Mouse (Mus musculus) common myeloid progenitor, adult 5-6 weeks (primary cell): Measurements from ENCODE around the gene Per1. TPM values are rescaled to one million over a fixed set of nuclear protein-coding genes. Genes with fewer than 3 reads are reported as not detected.
A peak's percentile ranks its signal among the peaks of the same experiment; 100 is the strongest.

Experiments used
- ATAC-seq: replicated peaks from 2 replicates; pipeline ENCODE4 v1.8.0; 2016; ENCODE audit warnings: low read depth, mild to moderate bottlenecking, moderate TSS enrichment, inconsistent platforms; ENCODE audit not compliant: poor library complexity, severe bottlenecking
- total RNA-seq: library from RNA; stranded (forward); fragments of 200-1000, 187-1606 nt; gene quantifications from 2 replicates; pipeline ENCODE4 v1.2.3, GENCODE M21; 2017

The Per1 gene
- total RNA-seq, 1 experiment from 2014 or later: 16.9 TPM

- ATAC-seq: peak; percentile 61
Observed at GRCm38 (mm10) chr11:69110319-69111046, 15.5 kb downstream of the Per1 start.

DNA sequence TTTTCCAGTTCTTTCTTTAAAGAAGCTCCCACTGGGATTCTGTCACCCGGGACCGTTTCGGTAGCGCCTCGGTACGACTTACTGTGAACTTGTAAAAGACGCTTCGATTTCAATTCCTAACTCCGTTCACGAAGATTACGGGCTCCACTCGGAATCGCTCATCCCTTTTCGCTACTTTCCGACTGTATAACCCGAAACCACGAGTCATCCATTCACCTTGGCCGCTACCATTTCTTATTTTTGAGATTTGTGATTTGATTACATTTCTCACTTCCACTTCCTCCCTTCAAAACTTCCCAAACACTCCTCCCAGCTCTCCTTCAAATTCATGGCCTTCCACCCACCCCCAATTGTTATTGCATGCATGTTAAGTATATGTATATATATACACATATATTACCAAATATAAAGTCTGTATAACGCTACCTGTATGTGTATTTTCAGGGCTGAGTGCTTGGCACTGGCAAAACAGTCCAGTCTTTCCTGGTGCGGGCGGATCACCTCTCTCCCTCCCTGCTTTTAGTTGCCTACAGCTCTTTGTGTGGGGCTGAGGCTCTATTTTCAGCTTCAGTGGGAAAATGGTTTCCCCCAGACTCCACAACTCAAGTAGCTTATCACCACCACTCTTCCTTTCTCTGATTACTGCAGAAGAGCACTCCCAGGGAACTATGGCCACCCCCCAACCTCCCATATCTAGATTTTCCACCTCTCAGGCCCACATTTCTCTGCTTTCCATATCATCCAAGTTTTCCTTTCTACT is 16.2 kb downstream of the Per1 start:
- 0 out of 2 replicates have a peak, but pooled peaks have one; percentile 6 for ATAC-seq

DNA sequence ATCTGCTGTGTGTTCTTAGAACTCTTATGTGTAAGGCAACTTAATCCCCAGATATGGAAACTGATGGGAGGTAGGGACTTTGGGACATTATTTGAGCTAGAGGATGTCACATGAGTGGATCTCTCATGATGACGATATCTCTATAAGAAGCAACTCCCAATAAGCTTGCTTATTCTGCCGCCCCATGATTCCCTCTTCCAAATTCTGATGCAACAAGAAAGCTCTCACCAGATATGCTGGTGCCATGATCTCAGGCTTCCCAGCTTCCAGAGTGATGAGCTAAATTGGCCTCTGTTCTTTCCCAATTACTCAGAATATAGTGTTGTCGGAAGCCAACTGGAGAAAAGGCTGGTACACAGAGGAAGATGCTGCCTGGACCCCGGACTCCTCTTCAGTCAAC is 16.8 kb downstream of the Per1 start:
- no peak for ATAC-seq

DNA sequence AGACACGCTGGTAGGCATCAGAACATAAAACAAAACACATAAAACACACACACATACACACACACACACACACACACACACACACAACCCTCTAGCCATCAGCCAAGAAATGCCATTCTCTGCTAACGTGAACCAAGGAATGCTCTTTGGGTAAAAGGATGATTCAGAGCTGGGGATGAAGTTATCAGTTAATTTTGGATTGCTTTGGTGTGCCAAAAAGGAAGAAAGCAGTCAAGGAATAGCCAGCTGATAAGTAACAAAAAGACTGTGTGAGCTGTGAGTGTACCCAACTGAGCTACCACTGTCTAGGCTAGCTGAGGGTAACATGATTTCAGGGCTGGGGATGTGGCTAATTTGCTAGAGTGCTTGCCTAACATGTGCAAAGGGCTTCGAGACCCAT is 19.0 kb downstream of the Per1 start:
- ATAC-seq: no peak

GRCm38 (mm10) chr11:69114621-69115020 is 19.6 kb downstream of the Per1 start:
- no peak for ATAC-seq

GRCm38 (mm10) chr11:69116843-69117242 is 21.8 kb downstream of the Per1 start:
- no peak for ATAC-seq

DNA sequence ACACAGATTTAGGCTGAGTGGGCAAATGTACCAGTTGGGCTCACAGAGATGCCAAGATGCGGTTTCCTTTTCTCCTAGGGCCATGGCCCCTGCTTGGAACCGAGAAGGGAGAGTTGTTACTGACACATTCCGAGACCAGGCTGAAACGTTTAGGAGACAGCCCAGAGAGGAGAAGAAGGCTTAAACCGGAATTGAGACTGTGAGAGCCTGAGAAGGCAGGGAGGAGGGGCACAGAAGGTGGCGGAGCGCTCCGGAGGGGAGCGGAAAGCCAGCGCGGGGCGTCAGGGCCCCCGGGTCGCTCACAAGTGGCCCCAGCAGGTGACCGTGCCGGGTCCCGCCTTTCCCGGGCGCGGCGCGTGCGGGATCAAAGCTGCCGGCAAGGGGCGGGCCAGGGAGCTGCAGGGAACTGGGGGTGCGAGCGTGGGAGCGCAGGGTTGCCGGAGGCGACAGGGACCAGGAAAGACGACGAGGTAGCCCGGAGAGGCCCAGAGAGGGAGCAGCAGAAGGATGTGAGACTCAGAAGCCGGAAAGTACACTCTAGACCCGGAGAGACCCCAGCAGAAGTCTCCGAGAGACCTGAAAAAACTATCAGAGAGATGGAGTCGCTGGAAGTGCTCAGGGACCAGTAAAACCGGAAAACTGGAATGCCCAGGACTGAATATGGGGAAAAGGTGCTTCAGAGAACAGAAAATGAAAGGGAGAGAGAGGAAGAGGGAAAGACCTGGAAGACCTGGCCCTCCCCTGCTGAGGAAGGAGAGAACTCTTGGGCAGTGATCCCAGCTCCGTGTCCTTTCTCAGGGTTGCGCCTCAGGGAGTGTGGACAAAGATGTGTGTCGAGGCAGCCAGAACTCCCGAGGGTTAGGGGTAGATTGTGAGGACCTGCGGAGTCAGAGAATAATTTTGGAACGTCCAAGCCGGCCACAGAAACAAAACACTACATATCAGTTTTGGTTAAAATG is 23.0 kb downstream of the Per1 start:
- peak; percentile 37 for ATAC-seq

- ATAC-seq: peak; percentile 13; the same call in 1 of the 2 replicates
Observed at GRCm38 (mm10) chr11:69118765-69119164, 23.7 kb downstream of the Per1 start.

DNA sequence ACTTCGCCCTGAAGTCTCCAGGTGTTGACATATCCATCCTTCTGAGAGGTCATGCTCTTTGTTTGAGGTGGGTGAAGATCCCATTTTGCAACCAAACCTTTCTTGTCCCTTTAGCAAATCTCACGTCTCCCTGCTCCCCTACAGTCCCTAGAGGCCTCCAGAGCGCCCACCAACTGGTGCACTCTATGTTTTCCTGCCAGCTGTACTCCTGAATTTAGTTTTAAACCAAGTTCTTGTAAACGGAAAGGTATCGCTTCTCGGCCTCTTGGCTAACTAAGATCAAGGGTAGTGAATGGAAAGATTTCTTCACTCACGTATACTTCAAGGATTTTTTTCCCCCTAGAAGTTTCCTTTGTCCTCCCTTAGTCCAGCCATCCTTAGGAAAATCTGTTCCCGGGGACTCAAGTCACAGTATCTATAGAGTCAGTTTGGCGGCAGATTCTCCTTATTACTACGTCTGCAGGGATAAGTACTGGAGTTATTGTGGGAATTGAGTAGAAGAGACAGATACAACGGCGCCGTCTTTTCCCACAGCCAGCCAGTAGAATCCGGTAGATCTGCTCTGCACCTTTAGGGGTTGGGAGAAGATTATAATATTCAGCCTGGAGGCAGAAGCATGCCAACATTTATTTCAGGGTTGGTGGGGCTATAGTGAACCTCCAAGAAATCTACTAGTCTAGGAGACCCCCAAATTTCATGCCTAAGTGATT is 24.6 kb downstream of the Per1 start:
- no peak for ATAC-seq

- ATAC-seq: no peak
Observed at GRCm38 (mm10) chr11:69120221-69121000, 25.4 kb downstream of the Per1 start, which contains the start of gene Hes7. Gene Hes7 (plus strand): TSS chr11:69120404.

- ATAC-seq: no peak
Observed at GRCm38 (mm10) chr11:69121001-69121740, 26.2 kb downstream of the Per1 start.

DNA sequence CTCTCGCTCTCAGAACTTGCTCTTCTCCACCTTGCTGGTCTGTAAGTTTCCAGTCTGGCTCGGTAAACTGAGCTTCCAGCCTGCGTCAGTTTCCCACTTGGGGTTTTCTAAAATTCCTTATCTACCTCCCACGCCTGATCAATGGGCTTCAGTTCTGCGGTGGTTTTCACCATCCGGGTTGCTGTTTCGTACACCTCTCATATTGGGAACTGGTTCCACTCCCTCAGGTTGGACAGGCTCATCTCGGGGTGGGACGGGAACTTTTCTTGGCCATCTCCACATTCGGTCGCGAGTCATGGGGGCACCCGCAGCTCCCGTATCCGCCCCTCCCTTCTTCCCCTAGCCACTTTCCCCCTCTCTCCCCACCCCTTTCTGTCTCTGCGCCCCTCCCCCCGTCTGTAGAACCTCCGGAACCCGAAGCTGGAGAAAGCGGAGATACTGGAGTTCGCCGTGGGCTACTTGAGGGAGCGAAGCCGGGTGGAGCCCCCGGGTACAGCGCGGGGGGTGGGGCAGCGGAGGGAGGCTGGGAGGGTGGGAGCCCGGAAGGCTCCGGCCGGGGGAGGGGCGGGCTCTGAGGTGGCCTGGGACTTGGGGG is 26.8 kb downstream of the Per1 start:
- no peak for ATAC-seq

DNA sequence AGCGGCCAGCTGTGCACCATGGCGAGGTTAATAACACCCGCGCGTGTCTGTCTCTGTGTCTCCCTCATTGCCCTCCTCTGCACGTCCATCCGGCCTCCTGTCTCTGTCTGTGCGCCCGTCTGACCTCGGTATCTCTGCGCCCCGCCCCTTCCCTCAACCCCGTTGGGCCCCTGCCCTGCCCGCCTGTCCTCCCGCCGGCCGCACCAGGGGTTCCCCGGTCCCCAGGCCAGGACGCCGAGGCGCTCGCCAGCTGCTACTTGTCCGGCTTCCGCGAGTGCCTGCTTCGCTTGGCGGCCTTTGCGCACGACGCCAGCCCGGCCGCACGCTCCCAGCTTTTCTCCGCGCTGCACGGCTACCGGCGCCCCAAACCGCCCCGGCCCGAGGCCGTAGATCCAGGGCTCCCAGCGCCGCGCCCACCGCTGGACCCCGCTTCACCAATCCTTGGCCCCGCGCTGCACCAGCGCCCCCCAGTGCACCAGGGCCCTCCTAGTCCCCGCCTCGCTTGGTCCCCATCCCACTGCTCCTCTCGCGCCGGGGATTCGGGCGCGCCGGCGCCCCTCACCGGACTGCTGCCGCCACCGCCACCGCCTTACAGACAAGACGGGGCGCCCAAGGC is 27.4 kb downstream of the Per1 start, which contains the start of gene 9130213A22Rik:
Gene 9130213A22Rik (minus strand): TSS at position 254 of the 616 bp plus-strand sequence.
- ATAC-seq: peak; percentile 36

- no peak for ATAC-seq
Observed at GRCm38 (mm10) chr11:69123056-69123692, 28.2 kb downstream of the Per1 start.

DNA sequence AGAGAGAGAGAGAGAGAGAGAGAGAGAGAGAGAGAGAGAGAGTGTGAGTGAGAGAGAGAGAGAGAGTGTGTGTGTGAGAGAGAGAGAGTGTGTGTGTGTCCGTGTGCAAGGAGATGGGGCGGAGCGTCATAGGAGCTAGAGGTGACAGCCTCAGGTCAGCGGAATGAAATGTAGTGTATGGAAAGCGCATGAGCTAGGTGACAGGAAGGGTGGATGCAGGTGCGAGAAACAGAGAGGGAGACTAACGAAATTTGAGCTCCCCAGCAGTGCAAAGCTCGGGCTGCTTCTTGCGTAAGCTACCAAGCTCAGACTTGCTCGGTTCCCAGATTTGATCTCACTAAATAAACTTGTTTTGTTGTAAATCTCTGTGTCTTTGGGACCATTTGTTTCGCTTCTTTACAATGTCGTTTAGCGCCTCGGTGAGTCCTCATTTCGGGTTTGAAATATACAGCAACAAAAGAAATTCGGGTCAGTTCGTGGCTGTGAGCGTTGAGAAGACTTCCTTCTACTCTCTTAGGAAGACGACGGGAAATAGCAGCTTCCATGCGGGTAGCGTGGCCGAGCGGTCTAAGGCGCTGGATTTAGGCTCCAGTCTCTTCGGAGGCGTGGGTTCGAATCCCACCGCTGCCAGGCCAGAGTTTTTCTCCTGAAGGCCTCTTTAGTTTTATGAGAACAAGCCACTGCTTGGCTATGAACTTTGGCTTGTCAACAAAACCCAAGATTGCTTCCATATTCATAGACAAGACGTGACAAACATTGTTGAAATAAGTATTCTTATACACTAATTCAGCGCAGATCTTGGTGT is 28.9 kb downstream of the Per1 start:
- ATAC-seq: peak; percentile 19

DNA sequence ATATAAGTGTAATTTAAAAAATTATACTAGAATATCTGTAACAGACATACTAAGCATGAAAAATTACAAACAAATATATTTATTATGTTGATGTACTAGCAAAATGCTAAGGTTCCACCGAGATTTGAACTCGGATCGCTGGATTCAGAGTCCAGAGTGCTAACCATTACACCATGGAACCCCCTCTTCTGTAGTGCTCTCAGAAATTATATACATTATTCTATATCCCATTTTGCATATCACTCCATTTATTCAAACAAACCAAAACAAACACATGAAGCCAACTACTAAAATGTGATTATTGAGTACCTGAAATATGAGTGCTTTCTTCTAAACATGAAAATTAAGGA is 29.5 kb downstream of the Per1 start:
- no peak for ATAC-seq
